Mouse (Mus musculus): Measurements from ENCODE around the gene Adprhl1.

Adprhl1 gene

DNA sequence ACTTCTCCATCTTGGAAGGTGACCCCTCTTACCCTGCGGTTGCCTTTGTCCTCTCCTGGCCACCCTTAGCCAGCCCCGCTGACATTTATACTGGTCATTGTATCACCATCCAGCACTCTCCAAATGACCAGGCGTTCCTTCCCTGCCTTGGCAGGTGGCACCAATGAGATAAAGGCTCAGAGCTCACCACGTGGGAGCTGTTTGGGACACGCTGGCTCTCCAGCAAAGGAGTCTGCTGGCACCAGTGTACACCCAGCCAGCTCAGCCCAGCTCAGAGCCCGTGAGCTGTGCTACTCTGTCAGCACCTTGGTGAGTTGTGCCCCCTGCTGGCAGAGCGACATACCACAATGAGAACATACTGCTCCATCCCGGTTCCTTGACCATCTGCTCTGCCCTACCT lies at the start of gene Adprhl1:
Adprhl1 (minus strand) TSS at position 144 of the 400 bp plus-strand sequence.
- peak; percentile 41 for DNase-seq (ENCODE audit: low read depth)

DNA sequence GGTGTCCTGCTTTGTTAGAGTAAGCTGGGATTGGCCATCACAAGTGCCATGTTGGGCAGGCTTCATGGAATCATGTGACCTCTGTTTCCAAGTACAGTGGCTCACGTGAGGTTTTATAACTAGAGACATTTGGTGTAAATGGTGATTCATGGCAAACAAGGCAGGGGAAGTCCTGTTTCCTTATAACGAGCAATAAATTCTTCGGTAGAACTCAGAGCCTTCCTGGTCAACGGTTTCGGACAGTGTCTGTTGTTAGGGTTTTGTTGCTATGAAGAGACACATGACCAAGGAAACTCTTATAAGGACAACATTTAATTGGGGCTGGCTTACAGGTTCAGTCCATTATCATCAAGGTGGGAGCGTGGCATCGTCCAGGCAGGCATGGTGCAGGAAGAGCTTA lies 47.1 kb upstream of the Adprhl1 start:
- DNase-seq (ENCODE audit: low read depth) = no peak

DNA sequence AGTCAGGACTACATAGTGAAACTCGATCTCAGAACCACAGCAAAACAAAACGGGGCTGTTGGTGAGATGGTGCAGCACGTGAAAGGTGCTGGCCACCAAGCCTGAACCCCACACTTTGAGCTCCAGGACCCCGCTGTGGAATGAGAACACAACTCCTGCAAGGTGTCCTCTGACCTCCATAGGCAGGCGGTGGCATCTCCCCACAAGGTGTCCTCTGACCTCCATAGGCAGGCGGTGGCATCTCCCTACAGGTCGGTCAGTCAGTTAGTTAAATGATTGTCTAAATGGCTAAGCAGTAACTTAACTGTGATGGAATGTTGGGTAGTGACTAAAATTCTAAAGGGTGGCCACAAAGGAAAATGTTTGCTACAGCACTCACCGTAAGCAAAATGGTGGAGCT lies 45.6 kb upstream of the Adprhl1 start:
- DNase-seq (ENCODE audit: low read depth) = no peak

DNA sequence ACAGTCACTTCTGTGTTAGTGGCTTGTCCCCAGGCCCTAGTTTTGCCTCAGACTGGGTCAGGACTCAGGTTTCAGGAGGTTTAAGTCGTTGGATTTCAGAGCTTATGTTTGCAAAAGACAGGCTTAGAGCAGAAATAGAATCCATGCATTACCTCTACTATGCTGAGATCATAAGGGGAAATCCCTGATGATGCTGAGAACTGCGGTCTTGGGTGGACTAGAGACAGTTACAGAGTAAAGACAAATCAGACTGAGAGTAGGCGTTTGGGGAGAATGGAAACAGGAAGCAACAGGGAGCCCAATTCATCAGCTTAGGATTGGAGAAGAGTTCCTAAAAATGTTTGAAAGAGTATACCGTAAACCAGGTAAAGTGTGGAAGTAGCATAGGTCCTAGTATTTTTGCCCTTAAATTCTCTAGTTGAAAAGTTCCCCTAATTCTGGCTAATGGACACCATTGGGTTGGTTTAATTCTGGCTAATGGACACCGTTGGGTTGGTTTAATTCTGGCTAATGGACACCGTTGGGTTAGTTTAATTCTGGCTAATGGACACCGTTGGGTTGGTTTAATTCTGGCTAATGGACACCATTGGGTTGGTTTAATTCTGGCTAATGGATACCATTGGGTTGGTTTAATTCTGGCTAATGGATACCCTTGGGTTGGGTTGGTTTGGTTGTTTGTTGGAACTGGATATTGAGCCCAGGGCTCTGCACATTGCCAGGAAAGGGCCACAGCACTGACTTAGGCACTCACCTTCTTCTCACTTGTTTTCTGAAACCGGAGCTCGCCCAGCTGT lies 39.9 kb upstream of the Adprhl1 start:
- DNase-seq (ENCODE audit: low read depth) = no peak

GRCm38 (mm10) chr8:13292364-13292763 lies 38.4 kb upstream of the Adprhl1 start:
- DNase-seq (ENCODE audit: low read depth) = peak; percentile 71

GRCm38 (mm10) chr8:13288646-13289045 lies 34.7 kb upstream of the Adprhl1 start:
- no peak for DNase-seq (ENCODE audit: low read depth)

DNA sequence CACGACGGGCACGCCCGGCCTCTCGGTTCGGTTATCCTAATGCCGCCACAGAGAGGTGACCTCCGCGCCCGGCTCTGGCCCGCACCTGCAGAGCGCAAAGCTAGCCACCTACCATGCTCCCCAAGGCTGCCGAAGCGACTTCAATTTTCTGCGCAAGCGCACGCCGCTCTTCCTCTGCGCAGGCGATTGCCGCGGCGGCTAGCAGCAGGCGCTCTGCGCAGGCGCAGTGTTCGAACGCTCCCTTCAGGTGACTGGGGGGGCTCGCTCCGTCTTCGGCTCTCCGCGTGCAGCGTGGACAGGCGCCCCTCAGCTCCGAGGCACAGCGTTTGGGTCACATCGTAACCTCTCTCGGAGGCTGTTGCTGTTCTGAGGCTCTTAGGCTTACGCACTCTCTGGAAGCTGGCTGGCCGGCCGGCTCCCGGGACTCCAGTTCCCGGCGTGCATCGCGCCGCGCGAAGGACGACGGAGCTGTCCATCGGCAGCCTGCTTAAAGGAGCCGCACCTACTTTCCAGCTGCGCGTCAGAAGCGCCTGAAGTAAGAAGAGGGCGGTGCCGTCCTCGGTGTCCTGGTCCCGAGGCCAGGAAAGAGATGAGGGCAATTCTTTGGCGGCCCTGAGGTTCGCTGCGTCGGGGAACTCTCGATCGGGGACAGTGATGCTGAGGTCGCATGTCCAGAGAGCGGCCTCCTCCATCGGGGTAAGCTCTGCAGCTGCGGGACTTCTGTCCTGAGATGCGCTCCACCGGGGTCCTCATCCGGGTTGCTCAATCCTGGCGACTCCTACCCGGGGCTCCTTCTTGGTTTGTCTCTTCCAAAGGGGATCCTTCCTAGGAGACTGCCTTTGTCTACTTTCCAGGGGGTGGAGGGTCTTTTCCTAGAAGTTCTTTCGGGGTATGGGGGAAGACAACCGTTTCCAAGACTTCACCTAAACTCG lies 34.0 kb upstream of the Adprhl1 start, which contains the start of the genes Dcun1d2 and Tmco3:
Dcun1d2 (minus strand) TSS at position 440 of the 932 bp plus-strand sequence.
Tmco3 (plus strand) TSS at position 499 of the 932 bp plus-strand sequence.
- DNase-seq (ENCODE audit: low read depth) = peak; percentile 91

- peak; percentile 85 for DNase-seq (ENCODE audit: low read depth)
These were observed 33.3 kb upstream of the Adprhl1 start for GRCm38 (mm10) chr8:13287304-13287691.

- no peak for DNase-seq (ENCODE audit: low read depth)
These were observed 29.2 kb upstream of the Adprhl1 start for GRCm38 (mm10) chr8:13283200-13283599.

- no peak for DNase-seq (ENCODE audit: low read depth)
These were observed 23.0 kb upstream of the Adprhl1 start for GRCm38 (mm10) chr8:13276941-13277447.

DNA sequence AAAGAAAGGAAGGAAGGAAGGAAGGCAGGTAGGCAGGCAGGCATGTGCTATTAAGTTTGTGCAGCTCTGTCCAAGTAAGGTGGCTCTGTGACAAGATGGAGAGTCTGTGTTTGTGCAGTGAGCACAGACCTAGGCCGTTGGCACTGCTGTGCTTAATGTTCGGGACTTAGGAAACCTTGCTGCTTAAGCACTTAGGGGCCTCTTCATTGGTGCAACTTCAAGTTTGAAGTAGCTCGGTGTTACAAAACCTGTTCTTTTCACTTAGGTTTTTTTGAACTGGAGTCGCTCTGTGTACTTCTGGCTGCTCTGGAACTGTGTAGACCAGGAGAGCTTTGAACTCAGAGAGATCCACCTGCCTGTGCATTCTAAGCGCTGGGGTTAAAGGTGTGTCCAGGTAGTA lies 18.9 kb upstream of the Adprhl1 start:
- no peak for DNase-seq (ENCODE audit: low read depth)

GRCm38 (mm10) chr8:13267566-13267965 lies 13.6 kb upstream of the Adprhl1 start:
- no peak for DNase-seq (ENCODE audit: low read depth)

GRCm38 (mm10) chr8:13263376-13263775 lies 9.4 kb upstream of the Adprhl1 start:
- DNase-seq (ENCODE audit: low read depth) = peak; percentile 22

- no peak for DNase-seq (ENCODE audit: low read depth)
These were observed 549 bp downstream of the Adprhl1 start for GRCm38 (mm10) chr8:13253413-13253812.

DNA sequence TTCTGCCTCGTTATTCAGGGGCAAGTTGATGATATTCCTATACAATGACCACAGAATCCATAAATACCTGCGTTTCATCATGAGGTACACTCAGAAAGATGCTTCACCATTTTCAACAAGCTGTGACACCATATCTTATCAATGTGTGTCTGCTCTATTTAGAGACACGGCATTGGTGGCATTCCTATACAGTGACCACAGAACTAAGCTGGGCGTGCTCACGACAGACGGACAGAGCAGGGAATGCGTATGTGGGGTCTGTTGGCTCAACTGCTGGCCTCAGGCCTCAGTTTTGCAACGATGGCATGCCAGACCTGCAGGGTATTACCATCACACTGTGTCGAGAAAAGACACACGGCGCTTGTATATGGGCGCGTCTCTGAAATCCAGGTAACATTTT lies 1.1 kb downstream of the Adprhl1 start:
- no peak for DNase-seq (ENCODE audit: low read depth)

GRCm38 (mm10) chr8:13244343-13244880 lies 9.6 kb downstream of the Adprhl1 start:
- no peak for DNase-seq (ENCODE audit: low read depth)

- no peak for DNase-seq (ENCODE audit: low read depth)
These were observed 10.7 kb downstream of the Adprhl1 start for GRCm38 (mm10) chr8:13242985-13243870.

DNA sequence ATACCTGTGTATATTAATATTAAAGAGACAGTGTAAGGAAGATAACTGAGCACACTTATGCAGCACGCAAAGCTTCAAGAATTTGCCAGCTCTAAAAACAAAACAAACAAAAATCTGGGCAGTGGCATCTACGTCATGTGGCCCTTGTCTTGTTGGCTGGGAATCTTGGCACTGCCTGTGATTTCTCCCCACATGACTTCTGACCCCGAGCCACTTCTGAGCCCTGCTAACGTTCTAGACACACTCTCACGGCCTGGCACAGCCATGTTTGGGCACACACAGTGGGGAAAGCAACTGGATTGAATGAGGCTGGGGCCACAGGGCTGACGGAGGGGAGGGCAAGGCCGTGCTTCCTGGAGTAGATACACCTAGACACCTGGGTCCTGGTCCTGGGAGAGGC lies 13.3 kb downstream of the Adprhl1 start:
- no peak for DNase-seq (ENCODE audit: low read depth)

- no peak for DNase-seq (ENCODE audit: low read depth)
These were observed 13.9 kb downstream of the Adprhl1 start for GRCm38 (mm10) chr8:13240055-13240454.

DNA sequence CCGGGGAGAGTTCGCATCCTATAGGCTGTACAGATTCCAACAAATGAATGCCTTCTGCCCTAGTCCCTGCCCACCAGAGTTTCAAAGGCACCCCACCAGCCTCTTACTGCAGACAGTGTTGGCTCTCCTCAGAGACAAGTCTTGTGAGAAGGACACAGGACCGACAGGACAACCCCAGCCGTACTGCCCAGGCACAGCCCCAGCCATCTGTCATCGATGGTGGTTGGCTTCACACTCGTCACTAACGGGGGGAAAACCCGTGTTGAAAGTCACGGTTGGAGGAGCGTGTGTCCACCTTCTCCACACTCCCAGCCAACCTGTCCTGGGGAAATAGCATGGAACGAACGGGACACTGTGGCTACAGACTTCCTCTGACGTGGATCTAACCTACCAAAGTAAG lies 19.2 kb downstream of the Adprhl1 start:
- DNase-seq (ENCODE audit: low read depth) = no peak

DNA sequence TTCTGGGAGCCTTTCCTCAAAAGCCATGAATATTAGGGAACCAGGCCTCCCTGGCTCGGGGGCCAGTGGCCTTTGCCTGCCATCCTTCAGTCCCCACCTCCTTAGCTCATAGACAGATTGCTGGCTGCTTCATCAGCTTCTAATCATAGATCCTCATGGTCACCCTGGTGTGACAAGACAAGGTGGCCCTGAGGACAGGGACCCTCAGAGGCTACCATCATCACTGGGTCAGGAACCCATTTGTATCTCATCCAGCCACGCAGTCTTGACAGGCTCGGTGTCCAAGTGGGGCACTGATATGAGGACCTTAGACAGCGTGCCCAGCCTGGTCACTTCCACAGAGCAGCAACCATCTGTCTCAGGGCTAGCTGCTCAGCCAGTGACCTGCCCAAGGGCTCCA lies 23.5 kb downstream of the Adprhl1 start:
- DNase-seq (ENCODE audit: low read depth) = no peak
